Mouse (Mus musculus): ENCODE data around the gene Suco. TPM values are rescaled to one million over a fixed set of nuclear protein-coding genes. Genes with fewer than 3 reads are reported as not detected.
A peak's percentile ranks its signal among the peaks of the same experiment; 100 is the strongest.

The Suco gene
- polyA plus RNA-seq, 1 experiment, result 1.6 TPM

- no peak overlapping the region for H3K4me3 ChIP-seq (ENCODE audit: low read depth, low read length)
- no peak for TF ChIP-seq CTCF (IDR thresholded peaks at IDR 0.05; ENCODE audit: extremely low read depth, insufficient read length, insufficient replicate concordance, low read depth, low read length)
- no peak for TF ChIP-seq POLR2A (IDR thresholded peaks at IDR 0.05; ENCODE audit: low read depth, low read length)
- 80% methylated on average over 8 of the region's 8 CpGs for WGBS
- H3K4me1 ChIP-seq (ENCODE audit: control insufficient read depth, insufficient read depth, insufficient read length, low read length), result no peaks in the 10 kb centered on the region
- no peaks in the 10 kb centered on the region for H3K36me3 ChIP-seq (ENCODE audit: control insufficient read depth, insufficient read depth, low read length)
- no peaks in the 10 kb centered on the region for H3K27me3 ChIP-seq (ENCODE audit: control insufficient read depth, insufficient read depth, low read length)
- H3K27ac ChIP-seq (ENCODE audit: insufficient read depth, low read depth, low read length), result no peak overlapping the region
Observed at GRCm38 (mm10) chr1:161791854-161792686, 84.4 kb downstream of the Suco start.

GRCm38 (mm10) chr1:161788339-161788738, 88.1 kb downstream of the Suco start, which contains the start of gene Fasl:
Gene Fasl (minus strand): TSS chr1:161788495.
- Histone ChIP-seq H3K4me1 (ENCODE audit: control insufficient read depth, insufficient read depth, insufficient read length, low read length) (no peaks in the 10 kb centered on the region), H3K36me3 (ENCODE audit: control insufficient read depth, insufficient read depth, low read length) (no peaks in the 10 kb centered on the region), H3K27me3 (ENCODE audit: control insufficient read depth, insufficient read depth, low read length) (no peaks in the 10 kb centered on the region), H3K27ac (ENCODE audit: insufficient read depth, low read depth, low read length) (peak within 1 kb of the TSS; percentile 6; the same call in 1 of the 2 replicates), H3K4me3 (ENCODE audit: low read depth, low read length) (peak within 1 kb of the TSS; percentile 28)
- TF ChIP-seq CTCF (IDR thresholded peaks at IDR 0.05; ENCODE audit: extremely low read depth, insufficient read length, insufficient replicate concordance, low read depth, low read length), result no peak
- TF ChIP-seq POLR2A (IDR thresholded peaks at IDR 0.05; ENCODE audit: low read depth, low read length), result no peak
- 80% methylated on average over 9 of the region's 9 CpGs for WGBS

GRCm38 (mm10) chr1:161782725-161783124, 93.8 kb downstream of the Suco start:
- WGBS, result 61% methylated on average over 2 of the region's 2 CpGs
- Histone ChIP-seq H3K4me3 (ENCODE audit: low read depth, low read length) (no peak overlapping the region), H3K27ac (ENCODE audit: insufficient read depth, low read depth, low read length) (no peak overlapping the region), H3K4me1 (ENCODE audit: control insufficient read depth, insufficient read depth, insufficient read length, low read length) (no peaks in the 10 kb centered on the region), H3K27me3 (ENCODE audit: control insufficient read depth, insufficient read depth, low read length) (no peaks in the 10 kb centered on the region), H3K36me3 (ENCODE audit: control insufficient read depth, insufficient read depth, low read length) (no peaks in the 10 kb centered on the region)
- TF ChIP-seq CTCF (IDR thresholded peaks at IDR 0.05; ENCODE audit: extremely low read depth, insufficient read length, insufficient replicate concordance, low read depth, low read length) (no peak), POLR2A (IDR thresholded peaks at IDR 0.05; ENCODE audit: low read depth, low read length) (no peak)

- 91% methylated on average over 5 of the region's 5 CpGs for WGBS
- H3K4me1 ChIP-seq (ENCODE audit: control insufficient read depth, insufficient read depth, insufficient read length, low read length), result no peaks in the 10 kb centered on the region
- no peak overlapping the region for H3K27ac ChIP-seq (ENCODE audit: insufficient read depth, low read depth, low read length)
- TF ChIP-seq POLR2A (IDR thresholded peaks at IDR 0.05; ENCODE audit: low read depth, low read length) (no peak), CTCF (IDR thresholded peaks at IDR 0.05; ENCODE audit: extremely low read depth, insufficient read length, insufficient replicate concordance, low read depth, low read length) (no peak)
- no peaks in the 10 kb centered on the region for H3K27me3 ChIP-seq (ENCODE audit: control insufficient read depth, insufficient read depth, low read length)
- H3K4me3 ChIP-seq (ENCODE audit: low read depth, low read length), result no peak overlapping the region
- H3K36me3 ChIP-seq (ENCODE audit: control insufficient read depth, insufficient read depth, low read length), result no peaks in the 10 kb centered on the region
Observed at GRCm38 (mm10) chr1:161781594-161781993, 94.9 kb downstream of the Suco start.

GRCm38 (mm10) chr1:161779057-161779456, 97.4 kb downstream of the Suco start:
- H3K27ac ChIP-seq (ENCODE audit: insufficient read depth, low read depth, low read length), result no peak overlapping the region
- H3K4me1 ChIP-seq (ENCODE audit: control insufficient read depth, insufficient read depth, insufficient read length, low read length), result no peaks in the 10 kb centered on the region
- no peaks in the 10 kb centered on the region for H3K36me3 ChIP-seq (ENCODE audit: control insufficient read depth, insufficient read depth, low read length)
- H3K4me3 ChIP-seq (ENCODE audit: low read depth, low read length), result no peak overlapping the region
- H3K27me3 ChIP-seq (ENCODE audit: control insufficient read depth, insufficient read depth, low read length), result no peaks in the 10 kb centered on the region
- no peak for TF ChIP-seq POLR2A (IDR thresholded peaks at IDR 0.05; ENCODE audit: low read depth, low read length)
- no peak for TF ChIP-seq CTCF (IDR thresholded peaks at IDR 0.05; ENCODE audit: extremely low read depth, insufficient read length, insufficient replicate concordance, low read depth, low read length)

GRCm38 (mm10) chr1:161775151-161775550, 101.3 kb downstream of the Suco start:
- no peaks in the 10 kb centered on the region for H3K27me3 ChIP-seq (ENCODE audit: control insufficient read depth, insufficient read depth, low read length)
- WGBS, result 79% methylated on average over 6 of the region's 6 CpGs
- no peaks in the 10 kb centered on the region for H3K4me1 ChIP-seq (ENCODE audit: control insufficient read depth, insufficient read depth, insufficient read length, low read length)
- peak overlapping the region; percentile 16; the same call in 1 of the 2 replicates for H3K27ac ChIP-seq (ENCODE audit: insufficient read depth, low read depth, low read length)
- no peak overlapping the region for H3K4me3 ChIP-seq (ENCODE audit: low read depth, low read length)
- TF ChIP-seq POLR2A (IDR thresholded peaks at IDR 0.05; ENCODE audit: low read depth, low read length) (no peak), CTCF (IDR thresholded peaks at IDR 0.05; ENCODE audit: extremely low read depth, insufficient read length, insufficient replicate concordance, low read depth, low read length) (no peak)
- no peaks in the 10 kb centered on the region for H3K36me3 ChIP-seq (ENCODE audit: control insufficient read depth, insufficient read depth, low read length)

GRCm38 (mm10) chr1:161771293-161771692, 105.2 kb downstream of the Suco start:
- WGBS, result 34% methylated on average over 2 of the region's 2 CpGs
- Histone ChIP-seq H3K27ac (ENCODE audit: insufficient read depth, low read depth, low read length) (no peak overlapping the region), H3K4me3 (ENCODE audit: low read depth, low read length) (no peak overlapping the region), H3K27me3 (ENCODE audit: control insufficient read depth, insufficient read depth, low read length) (no peaks in the 10 kb centered on the region), H3K36me3 (ENCODE audit: control insufficient read depth, insufficient read depth, low read length) (no peaks in the 10 kb centered on the region), H3K4me1 (ENCODE audit: control insufficient read depth, insufficient read depth, insufficient read length, low read length) (peaks cover 2% of the 10 kb centered on the region; the same call in 1 of the 2 replicates)
- TF ChIP-seq CTCF (IDR thresholded peaks at IDR 0.05; ENCODE audit: extremely low read depth, insufficient read length, insufficient replicate concordance, low read depth, low read length) (no peak), POLR2A (IDR thresholded peaks at IDR 0.05; ENCODE audit: low read depth, low read length) (no peak)
